Mouse (Mus musculus) forebrain, embryonic 16.5 days (tissue): Measurements from ENCODE around the gene Hdac11. TPM values are rescaled to one million over a fixed set of nuclear protein-coding genes. Genes with fewer than 3 reads are reported as not detected.

Experiments
- ATAC-seq: fragments of 200-750 bp; cut with Nextera tagmentation; 2 replicates; pipeline ENCODE4 v1.8.0; 2017; ENCODE audit warnings: mild to moderate bottlenecking, moderate library complexity
- H3K27ac ChIP-seq: fragments of 300-500 bp; sonication (generic); 2 replicates; pipeline ENCODE4 v1.5.1; 2014; ENCODE audit warnings: low read length, control low read depth
- H3K27me3 ChIP-seq: fragments of 300-500 bp; sonication (generic); replicated peaks from 2 replicates; pipeline ENCODE4 v1.6.1; 2014; ENCODE audit warnings: low read length; ENCODE audit not compliant: control insufficient read depth, insufficient read depth
- H3K36me3 ChIP-seq: fragments of 300-500 bp; sonication (generic); 2 replicates; pipeline ENCODE4 v1.6.1; 2014; ENCODE audit not compliant: control insufficient read depth, insufficient read depth
- H3K4me1 ChIP-seq: fragments of 300-500 bp; sonication (generic); replicated peaks from 2 replicates; pipeline ENCODE4 v1.6.1; 2014; ENCODE audit warnings: low read length; ENCODE audit not compliant: control insufficient read depth, insufficient read depth
- H3K4me2 ChIP-seq: fragments of 300-500 bp; sonication (generic); 2 replicates; pipeline ENCODE4 v1.6.1; 2014; ENCODE audit warnings: mild to moderate bottlenecking, low read length, control low read depth
- H3K4me3 ChIP-seq: fragments of 300-500 bp; sonication (generic); replicated peaks from 2 replicates; pipeline ENCODE4 v1.5.1; 2014; ENCODE audit warnings: mild to moderate bottlenecking, low read length, control low read depth
- H3K9ac ChIP-seq: fragments of 300-500 bp; sonication (generic); replicated peaks from 2 replicates; pipeline ENCODE4 v1.6.1; 2014; ENCODE audit warnings: low read depth, low read length, control low read depth
- H3K9me3 ChIP-seq: fragments of 300-500 bp; sonication (generic); 2 replicates; pipeline ENCODE4 v1.6.1; 2016; ENCODE audit warnings: low read length; ENCODE audit not compliant: control insufficient read depth
- WGBS: fragments of 180-500 bp; shearing (Covaris S2); extraction: QIAGEN DNeasy Blood & Tissue Kit; methylation state at CpG from one replicate; pipeline ENCODE4 v1.1.7; 2014; 5-methylcytosine and 5-hydroxymethylcytosine counted together
- polyA plus RNA-seq: library from polyadenylated mRNA; unstranded; fragments of >200 nt; fragmentation: Nextera tagmentation; extraction: Ambion mirVana; gene quantifications from 2 replicates; pipeline ENCODE4 v1.2.1, GENCODE M21; 2015

Hdac11 gene
- polyA plus RNA-seq: 21.0 and 30.7 TPM in 2 replicates

DNA sequence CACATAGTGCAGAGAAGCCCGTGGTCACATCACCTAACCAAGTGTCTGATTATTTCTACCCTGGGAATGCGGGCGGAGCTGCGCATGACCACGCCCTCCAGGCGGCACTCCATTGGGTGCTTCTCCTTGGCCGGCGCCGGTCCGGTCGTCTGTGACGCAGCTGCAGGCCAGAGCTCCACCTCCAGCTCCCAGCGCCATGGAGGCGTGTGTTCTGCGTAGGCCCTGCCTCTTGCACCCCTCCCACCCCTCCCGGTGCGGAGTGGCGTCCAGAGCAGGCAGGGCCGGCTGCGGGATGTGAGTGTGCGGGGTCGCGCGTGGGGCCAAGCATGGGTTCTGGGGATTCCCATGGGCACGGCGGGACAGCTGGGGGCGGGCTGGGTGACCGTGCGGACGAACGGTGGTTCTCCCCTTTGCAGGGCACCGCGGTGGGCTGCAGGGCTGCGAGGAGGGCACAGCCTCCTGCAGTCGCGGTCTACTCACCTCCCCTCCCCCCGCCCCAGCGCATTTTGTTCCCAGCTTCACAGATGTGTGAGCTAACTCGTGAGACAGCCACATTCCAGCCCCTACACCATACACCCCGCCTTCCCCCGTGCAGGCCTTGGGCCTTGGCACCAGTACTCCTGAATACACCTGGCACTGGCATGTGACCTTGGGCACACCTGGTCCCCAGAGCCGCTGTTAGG, at the start of gene Hdac11:
Hdac11 (plus strand) TSS at position 112 of the 683 bp plus-strand sequence.
- peak within 1 kb of the TSS; percentile 80 for H3K4me2 ChIP-seq
- H3K36me3 ChIP-seq: no peaks in the 10 kb centered on the region
- peak within 1 kb of the TSS; percentile 43 for H3K27ac ChIP-seq
- WGBS: under 1% methylated on average over 40 of the region's 42 CpGs
- peak within 1 kb of the TSS; percentile 79 for H3K9ac ChIP-seq
- peaks cover 65% of the 10 kb centered on the region for H3K4me1 ChIP-seq
- H3K9me3 ChIP-seq: no peaks in the 10 kb centered on the region
- peak; percentile 89 for ATAC-seq
- peak within 1 kb of the TSS; percentile 70 for H3K4me3 ChIP-seq
- H3K27me3 ChIP-seq: no peaks in the 10 kb centered on the region

- Histone ChIP-seq H3K27me3 (no peaks in the 10 kb centered on the region), H3K9me3 (no peaks in the 10 kb centered on the region), H3K4me3 (no peak overlapping the region), H3K36me3 (no peaks in the 10 kb centered on the region), H3K4me1 (peaks cover 4% of the 10 kb centered on the region; the same call in 1 of the 2 replicates), H3K27ac (no peak overlapping the region), H3K9ac (no peak overlapping the region), H3K4me2 (no peak overlapping the region)
- WGBS: 94% methylated on average over 3 of the region's 3 CpGs
- no peak for ATAC-seq
Observed at GRCm38 (mm10) chr6:91108301-91108916, 48.1 kb upstream of the Hdac11 start.

GRCm38 (mm10) chr6:91108917-91109450, 47.5 kb upstream of the Hdac11 start:
- Histone ChIP-seq H3K36me3 (no peaks in the 10 kb centered on the region), H3K27me3 (no peaks in the 10 kb centered on the region), H3K27ac (no peak overlapping the region), H3K9ac (no peak overlapping the region), H3K4me2 (no peak overlapping the region), H3K4me3 (no peak overlapping the region), H3K9me3 (no peaks in the 10 kb centered on the region), H3K4me1 (peaks cover 4% of the 10 kb centered on the region; the same call in 1 of the 2 replicates)
- no peak for ATAC-seq
- WGBS: 89% methylated on average over 2 of the region's 2 CpGs

DNA sequence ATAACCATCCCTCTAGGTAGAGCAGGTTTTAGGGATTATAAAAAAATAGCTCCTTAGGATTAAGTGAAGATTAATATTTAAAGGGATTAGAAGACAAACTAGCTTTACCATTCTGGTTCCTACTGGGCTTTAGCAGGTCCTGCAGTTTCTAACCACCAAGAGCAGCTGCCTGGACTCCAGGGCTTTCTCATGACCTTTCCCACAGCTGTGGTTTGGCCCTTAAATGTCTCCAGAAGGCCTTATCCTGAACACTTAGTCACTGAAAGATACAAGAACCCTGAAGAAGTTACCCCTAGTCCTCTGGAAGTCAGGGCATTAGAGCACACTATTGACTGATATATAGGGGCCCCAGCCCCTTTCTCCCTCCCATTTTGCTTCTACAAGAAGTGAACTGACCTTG, 47.0 kb upstream of the Hdac11 start:
- H3K27ac ChIP-seq: no peak overlapping the region
- H3K9ac ChIP-seq: no peak overlapping the region
- H3K36me3 ChIP-seq: no peaks in the 10 kb centered on the region
- no peak for ATAC-seq
- no peak overlapping the region for H3K4me3 ChIP-seq
- H3K27me3 ChIP-seq: no peaks in the 10 kb centered on the region
- H3K4me2 ChIP-seq: no peak overlapping the region
- peaks cover 5% of the 10 kb centered on the region for H3K4me1 ChIP-seq
- H3K9me3 ChIP-seq: no peaks in the 10 kb centered on the region

DNA sequence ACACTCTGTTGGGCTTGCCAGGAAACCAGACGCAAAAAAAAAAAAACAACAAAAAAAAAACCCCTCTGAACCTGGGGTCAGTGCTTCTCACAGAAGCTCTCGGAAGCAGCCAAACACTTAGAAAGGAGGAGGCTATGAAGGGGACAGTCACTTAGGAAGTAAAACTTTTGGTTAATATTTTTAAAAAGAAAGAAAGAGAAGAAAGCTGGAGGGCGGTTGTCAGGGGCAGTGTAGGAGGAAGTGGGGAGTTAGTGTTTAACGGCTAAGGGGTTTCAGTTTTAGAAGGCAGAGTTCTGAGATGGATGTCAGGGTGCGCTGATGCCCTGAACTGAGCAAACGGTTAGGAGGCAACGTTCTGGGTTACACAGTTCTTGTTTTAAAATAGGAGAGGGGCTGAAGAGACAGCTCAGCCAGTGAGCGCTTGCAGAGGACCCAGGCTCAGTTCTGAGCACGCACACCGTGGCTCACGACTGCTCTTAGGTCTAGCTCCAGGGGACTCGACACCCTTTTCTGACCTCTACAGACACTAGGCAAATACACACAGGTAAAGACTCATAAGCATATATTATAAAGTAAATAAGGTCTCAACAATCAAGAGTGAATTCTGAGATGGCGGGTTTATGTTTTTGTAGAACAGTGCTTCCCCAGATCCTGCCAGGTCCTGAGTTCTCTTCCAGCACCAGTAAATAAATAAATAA, 46.0 kb upstream of the Hdac11 start:
- Histone ChIP-seq H3K4me3 (no peak overlapping the region), H3K4me1 (peaks cover 14% of the 10 kb centered on the region), H3K36me3 (no peaks in the 10 kb centered on the region), H3K27me3 (no peaks in the 10 kb centered on the region), H3K4me2 (no peak overlapping the region), H3K27ac (no peak overlapping the region), H3K9me3 (no peaks in the 10 kb centered on the region), H3K9ac (no peak overlapping the region)
- WGBS: 85% methylated on average over 13 of the region's 13 CpGs
- ATAC-seq: no peak

- no peaks in the 10 kb centered on the region for H3K36me3 ChIP-seq
- H3K4me2 ChIP-seq: no peak overlapping the region
- H3K27me3 ChIP-seq: no peaks in the 10 kb centered on the region
- ATAC-seq: no peak
- H3K9me3 ChIP-seq: no peaks in the 10 kb centered on the region
- peaks cover 19% of the 10 kb centered on the region for H3K4me1 ChIP-seq
- no peak overlapping the region for H3K4me3 ChIP-seq
- no peak overlapping the region for H3K9ac ChIP-seq
- WGBS: 90% methylated on average over 10 of the region's 10 CpGs
- no peak overlapping the region for H3K27ac ChIP-seq
Observed at GRCm38 (mm10) chr6:91111141-91111953, 45.1 kb upstream of the Hdac11 start.

- H3K36me3 ChIP-seq: no peaks in the 10 kb centered on the region
- 94% methylated on average over 3 of the region's 3 CpGs for WGBS
- H3K9ac ChIP-seq: no peak overlapping the region
- no peak for ATAC-seq
- peaks cover 19% of the 10 kb centered on the region for H3K4me1 ChIP-seq
- H3K4me2 ChIP-seq: no peak overlapping the region
- H3K4me3 ChIP-seq: no peak overlapping the region
- no peak overlapping the region for H3K27ac ChIP-seq
- no peaks in the 10 kb centered on the region for H3K9me3 ChIP-seq
- no peaks in the 10 kb centered on the region for H3K27me3 ChIP-seq
Observed at GRCm38 (mm10) chr6:91111954-91112252, 44.6 kb upstream of the Hdac11 start.

- Histone ChIP-seq H3K36me3 (no peaks in the 10 kb centered on the region), H3K4me1 (peaks cover 24% of the 10 kb centered on the region), H3K9me3 (no peaks in the 10 kb centered on the region), H3K4me3 (no peak overlapping the region), H3K9ac (no peak overlapping the region), H3K27me3 (no peaks in the 10 kb centered on the region), H3K4me2 (no peak overlapping the region), H3K27ac (no peak overlapping the region)
- no peak for ATAC-seq
- 40% methylated on average over 2 of the region's 2 CpGs for WGBS
Observed at GRCm38 (mm10) chr6:91114716-91115115, 41.7 kb upstream of the Hdac11 start.

DNA sequence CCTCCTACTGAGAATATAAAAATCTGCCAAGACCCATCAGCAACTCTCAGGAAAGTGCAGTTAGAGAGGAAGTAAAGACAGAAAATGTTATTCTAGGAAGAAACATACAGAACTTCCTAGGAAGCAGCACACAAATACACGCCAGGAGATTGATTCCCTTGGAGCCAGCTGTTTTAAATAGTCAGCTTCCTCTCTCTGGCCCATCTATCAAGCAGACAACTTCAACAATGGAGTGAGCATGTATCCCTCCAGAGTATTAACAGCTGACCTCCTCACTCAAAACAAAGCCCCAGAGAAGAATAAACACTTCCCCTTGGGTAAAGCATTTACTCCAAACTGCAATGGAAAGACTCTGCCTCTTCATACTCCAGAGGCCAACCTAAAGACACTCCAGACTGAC, 41.3 kb upstream of the Hdac11 start:
- peaks cover 24% of the 10 kb centered on the region for H3K4me1 ChIP-seq
- H3K27me3 ChIP-seq: no peaks in the 10 kb centered on the region
- H3K9ac ChIP-seq: no peak overlapping the region
- H3K4me2 ChIP-seq: no peak overlapping the region
- H3K27ac ChIP-seq: no peak overlapping the region
- ATAC-seq: no peak
- no peaks in the 10 kb centered on the region for H3K9me3 ChIP-seq
- H3K4me3 ChIP-seq: no peak overlapping the region
- WGBS: 38% methylated on average over 1 of the region's 1 CpGs
- H3K36me3 ChIP-seq: no peaks in the 10 kb centered on the region
